Mouse (Mus musculus) limb, embryonic 15.5 days (tissue): Measurements from ENCODE around the gene Kank4. TPM values are rescaled to one million over a fixed set of nuclear protein-coding genes. Genes with fewer than 3 reads are reported as not detected.

Experiments used
- ATAC-seq: fragments of 200-750 bp; cut with Nextera tagmentation; 2 replicates; pipeline ENCODE4 v1.8.0; 2017; ENCODE audit warnings: low read depth, moderate TSS enrichment; ENCODE audit not compliant: insufficient number of reproducible peaks, low FRiP score, low TSS enrichment
- H3K27ac ChIP-seq: fragments of 300-500 bp; sonication (generic); 2 replicates; pipeline ENCODE4 v1.5.1; 2015; ENCODE audit warnings: moderate library complexity, mild to moderate bottlenecking, inconsistent platforms
- H3K27me3 ChIP-seq: fragments of 300-500 bp; sonication (generic); 2 replicates; pipeline ENCODE4 v1.6.1; 2015; ENCODE audit warnings: inconsistent platforms
- H3K36me3 ChIP-seq: fragments of 300-500 bp; sonication (generic); 2 replicates; pipeline ENCODE4 v1.6.1; 2015; ENCODE audit warnings: inconsistent platforms
- H3K4me1 ChIP-seq: fragments of 300-500 bp; sonication (generic); 2 replicates; pipeline ENCODE4 v1.6.1; 2015; ENCODE audit warnings: inconsistent platforms
- H3K4me2 ChIP-seq: fragments of 300-500 bp; sonication (generic); 2 replicates; pipeline ENCODE4 v1.6.1; 2015; ENCODE audit warnings: mild to moderate bottlenecking, inconsistent platforms
- H3K4me3 ChIP-seq: fragments of 300-500 bp; sonication (generic); 2 replicates; pipeline ENCODE4 v1.5.1; 2015; ENCODE audit warnings: mild to moderate bottlenecking, inconsistent platforms
- H3K9ac ChIP-seq: fragments of 300-500 bp; sonication (generic); 2 replicates; pipeline ENCODE4 v1.6.1; 2015; ENCODE audit warnings: inconsistent platforms
- H3K9me3 ChIP-seq: fragments of 300-500 bp; sonication (generic); 2 replicates; pipeline ENCODE4 v1.6.1; 2016; ENCODE audit warnings: inconsistent platforms
- WGBS: fragments of 180-500 bp; shearing (Covaris S2); methylation state at CpG from one replicate; pipeline ENCODE4 v1.1.7; 2015; 5-methylcytosine and 5-hydroxymethylcytosine counted together
- polyA plus RNA-seq: library from polyadenylated mRNA; unstranded; fragments of >200 nt; fragmentation: Nextera tagmentation; extraction: Ambion mirVana; gene quantifications from 2 replicates; pipeline ENCODE4 v1.2.1, GENCODE M21; 2015

Kank4 gene
- polyA plus RNA-seq, 1 experiment from 2014 or later = 1.9 TPM

DNA sequence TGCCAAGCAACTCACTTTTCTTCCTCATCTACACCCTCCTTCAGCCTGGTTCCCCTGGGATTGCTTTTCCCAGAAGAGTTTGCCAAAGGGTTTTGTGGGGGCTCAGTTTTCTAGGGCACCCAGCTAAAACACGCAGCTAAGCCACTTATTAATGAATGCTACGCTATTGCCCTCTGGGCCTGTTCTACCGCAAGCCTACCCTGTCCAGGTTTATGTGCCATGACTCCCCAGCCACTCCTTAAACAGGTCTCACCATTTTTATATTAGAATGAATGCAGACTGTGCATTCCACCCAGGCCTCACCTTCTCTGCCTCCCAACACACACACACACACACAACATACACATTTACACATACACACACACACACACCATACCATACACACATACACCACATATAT is 5.7 kb upstream of the Kank4 start:
- no peaks in the 10 kb centered on the region for H3K9me3 ChIP-seq
- no peak overlapping the region for H3K27ac ChIP-seq
- H3K36me3 ChIP-seq = no peaks in the 10 kb centered on the region
- WGBS = 45% methylated on average over 3 of the region's 3 CpGs
- no peak overlapping the region for H3K9ac ChIP-seq
- no peak overlapping the region for H3K4me3 ChIP-seq
- peaks cover 16% of the 10 kb centered on the region for H3K4me1 ChIP-seq
- no peaks in the 10 kb centered on the region for H3K27me3 ChIP-seq
- no peak overlapping the region for H3K4me2 ChIP-seq
- no peak for ATAC-seq

- no peaks in the 10 kb centered on the region for H3K36me3 ChIP-seq
- peaks cover 20% of the 10 kb centered on the region for H3K4me1 ChIP-seq
- no peaks in the 10 kb centered on the region for H3K27me3 ChIP-seq
- H3K9ac ChIP-seq = no peak overlapping the region
- H3K4me2 ChIP-seq = no peak overlapping the region
- 56% methylated on average over 3 of the region's 3 CpGs for WGBS
- no peak overlapping the region for H3K4me3 ChIP-seq
- no peak for ATAC-seq
- no peak overlapping the region for H3K27ac ChIP-seq
- no peaks in the 10 kb centered on the region for H3K9me3 ChIP-seq
Observed at GRCm38 (mm10) chr4:98822478-98822877, 5.1 kb upstream of the Kank4 start.

- H3K4me1 ChIP-seq = peaks cover 30% of the 10 kb centered on the region
- no peak overlapping the region for H3K9ac ChIP-seq
- 85% methylated on average over 10 of the region's 10 CpGs for WGBS
- no peak for ATAC-seq
- H3K4me2 ChIP-seq = no peak overlapping the region
- H3K9me3 ChIP-seq = no peaks in the 10 kb centered on the region
- no peaks in the 10 kb centered on the region for H3K27me3 ChIP-seq
- no peaks in the 10 kb centered on the region for H3K36me3 ChIP-seq
- H3K27ac ChIP-seq = no peak overlapping the region
- no peak overlapping the region for H3K4me3 ChIP-seq
Observed at GRCm38 (mm10) chr4:98819216-98819755, 1.9 kb upstream of the Kank4 start.

DNA sequence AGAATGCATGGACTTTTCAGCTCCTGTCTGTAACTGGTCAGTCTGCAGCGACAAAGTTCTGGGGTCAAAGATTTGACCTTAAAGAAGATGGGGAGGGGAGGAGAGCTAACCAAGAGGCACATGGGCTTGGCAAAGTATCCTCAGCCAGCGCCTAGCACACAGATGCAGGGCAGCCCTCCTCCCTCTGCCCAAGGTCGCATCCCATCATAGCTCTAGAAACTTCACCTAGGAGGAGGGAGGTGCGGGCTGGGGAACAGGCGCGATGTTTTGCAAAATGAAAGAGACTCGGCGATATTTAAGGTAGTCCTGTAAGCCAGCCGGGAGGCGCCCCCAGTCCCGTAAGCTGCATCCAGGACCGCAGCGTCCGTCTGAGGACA is 542 bp downstream of the Kank4 start:
- Histone ChIP-seq H3K9me3 (no peaks in the 10 kb centered on the region), H3K27me3 (no peaks in the 10 kb centered on the region), H3K4me3 (peak overlapping the region; percentile 77), H3K9ac (peak overlapping the region; percentile 58), H3K4me1 (peaks cover 27% of the 10 kb centered on the region), H3K27ac (peak overlapping the region; percentile 79), H3K4me2 (peak overlapping the region; percentile 91), H3K36me3 (no peaks in the 10 kb centered on the region)
- ATAC-seq = no peak
- WGBS = 1% methylated on average over 14 of the region's 14 CpGs

GRCm38 (mm10) chr4:98806306-98806705 is 11.0 kb downstream of the Kank4 start:
- H3K4me2 ChIP-seq = no peak overlapping the region
- no peaks in the 10 kb centered on the region for H3K9me3 ChIP-seq
- H3K27ac ChIP-seq = no peak overlapping the region

GRCm38 (mm10) chr4:98805291-98806048 is 11.9 kb downstream of the Kank4 start:
- Histone ChIP-seq H3K9me3 (no peaks in the 10 kb centered on the region), H3K27me3 (no peaks in the 10 kb centered on the region), H3K27ac (peak overlapping the region; percentile 63), H3K4me2 (no peak overlapping the region), H3K9ac (no peak overlapping the region), H3K4me3 (no peak overlapping the region), H3K36me3 (no peaks in the 10 kb centered on the region), H3K4me1 (peaks cover 40% of the 10 kb centered on the region)
- ATAC-seq = no peak
- 25% methylated on average over 12 of the region's 12 CpGs for WGBS

More at GRCm38 (mm10) chr4:98806306-98806705, 11.0 kb downstream of the Kank4 start:
- Histone ChIP-seq H3K9ac (no peak overlapping the region), H3K4me1 (peaks cover 37% of the 10 kb centered on the region), H3K4me3 (no peak overlapping the region), H3K27me3 (no peaks in the 10 kb centered on the region), H3K36me3 (no peaks in the 10 kb centered on the region)
- WGBS = 67% methylated on average over 9 of the region's 9 CpGs
- ATAC-seq = no peak

DNA sequence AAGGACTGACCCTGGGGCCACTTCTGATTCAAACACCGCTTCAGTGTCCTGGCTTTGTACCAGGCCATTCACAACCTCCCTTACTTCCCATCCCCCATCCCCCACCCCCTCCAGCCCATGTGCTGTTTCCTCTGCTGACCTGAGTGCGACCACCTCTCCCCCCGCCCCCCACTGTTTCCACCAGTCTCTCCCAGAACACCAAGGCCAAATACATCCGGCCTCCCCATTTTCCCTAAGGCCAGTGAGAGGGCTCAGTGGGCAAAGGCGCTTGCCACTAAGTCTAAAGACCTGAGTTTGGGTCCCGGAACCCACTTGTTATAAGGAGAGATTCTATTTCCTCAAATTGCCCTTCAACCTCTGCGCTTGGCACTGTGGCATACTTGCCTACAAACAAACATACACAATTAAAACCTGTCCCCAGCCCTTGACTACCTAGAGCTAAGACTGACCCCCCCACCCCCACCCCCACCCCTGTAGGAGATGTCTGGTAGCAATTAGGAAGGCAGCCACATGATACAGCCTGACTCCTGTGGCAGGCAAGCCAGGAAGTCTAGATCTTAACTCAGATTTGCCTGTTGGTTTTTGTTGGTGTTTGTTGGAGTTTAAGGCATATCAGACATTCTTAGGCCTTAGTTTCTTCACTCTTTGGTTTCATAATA is 12.7 kb downstream of the Kank4 start:
- no peak overlapping the region for H3K9ac ChIP-seq
- H3K4me3 ChIP-seq = no peak overlapping the region
- no peak overlapping the region for H3K4me2 ChIP-seq
- no peaks in the 10 kb centered on the region for H3K9me3 ChIP-seq
- H3K27me3 ChIP-seq = no peaks in the 10 kb centered on the region
- H3K36me3 ChIP-seq = no peaks in the 10 kb centered on the region
- no peak for ATAC-seq
- H3K27ac ChIP-seq = no peak overlapping the region
- H3K4me1 ChIP-seq = peaks cover 44% of the 10 kb centered on the region
- WGBS = 54% methylated on average over 7 of the region's 7 CpGs

GRCm38 (mm10) chr4:98801775-98802174 is 15.6 kb downstream of the Kank4 start:
- H3K9ac ChIP-seq = no peak overlapping the region
- ATAC-seq = no peak
- no peaks in the 10 kb centered on the region for H3K27me3 ChIP-seq
- WGBS = 78% methylated on average over 11 of the region's 11 CpGs
- no peaks in the 10 kb centered on the region for H3K9me3 ChIP-seq
- H3K27ac ChIP-seq = 0 out of 2 replicates have a peak overlapping the region, but pooled peaks have one; percentile 17
- H3K4me3 ChIP-seq = no peak overlapping the region
- peaks cover 52% of the 10 kb centered on the region for H3K4me1 ChIP-seq
- H3K4me2 ChIP-seq = no peak overlapping the region
- no peaks in the 10 kb centered on the region for H3K36me3 ChIP-seq

DNA sequence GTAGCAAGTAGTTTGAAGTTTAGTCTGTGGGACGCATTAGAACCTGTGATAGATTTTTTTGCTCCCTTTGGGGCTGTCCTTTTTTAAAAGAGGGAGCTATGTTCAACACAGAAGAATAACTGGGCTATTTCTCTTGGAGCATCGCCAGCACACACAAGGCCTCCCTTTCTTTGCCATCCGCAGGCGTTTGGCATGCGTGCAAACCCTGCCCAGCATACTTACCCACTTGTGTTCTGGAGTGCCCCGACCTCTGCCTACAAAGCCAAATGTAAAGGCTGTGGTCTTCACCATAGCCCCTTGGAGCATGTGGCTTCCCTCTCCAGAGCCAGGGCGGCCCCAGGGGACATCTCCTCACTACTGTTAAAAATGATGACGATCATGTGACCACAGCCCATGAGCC is 16.5 kb downstream of the Kank4 start:
- no peak overlapping the region for H3K27ac ChIP-seq
- H3K4me2 ChIP-seq = no peak overlapping the region
- ATAC-seq = no peak
- no peaks in the 10 kb centered on the region for H3K27me3 ChIP-seq
- H3K9me3 ChIP-seq = no peaks in the 10 kb centered on the region
- peaks cover 57% of the 10 kb centered on the region for H3K4me1 ChIP-seq
- H3K9ac ChIP-seq = no peak overlapping the region
- 57% methylated on average over 8 of the region's 8 CpGs for WGBS
- no peaks in the 10 kb centered on the region for H3K36me3 ChIP-seq
- no peak overlapping the region for H3K4me3 ChIP-seq

DNA sequence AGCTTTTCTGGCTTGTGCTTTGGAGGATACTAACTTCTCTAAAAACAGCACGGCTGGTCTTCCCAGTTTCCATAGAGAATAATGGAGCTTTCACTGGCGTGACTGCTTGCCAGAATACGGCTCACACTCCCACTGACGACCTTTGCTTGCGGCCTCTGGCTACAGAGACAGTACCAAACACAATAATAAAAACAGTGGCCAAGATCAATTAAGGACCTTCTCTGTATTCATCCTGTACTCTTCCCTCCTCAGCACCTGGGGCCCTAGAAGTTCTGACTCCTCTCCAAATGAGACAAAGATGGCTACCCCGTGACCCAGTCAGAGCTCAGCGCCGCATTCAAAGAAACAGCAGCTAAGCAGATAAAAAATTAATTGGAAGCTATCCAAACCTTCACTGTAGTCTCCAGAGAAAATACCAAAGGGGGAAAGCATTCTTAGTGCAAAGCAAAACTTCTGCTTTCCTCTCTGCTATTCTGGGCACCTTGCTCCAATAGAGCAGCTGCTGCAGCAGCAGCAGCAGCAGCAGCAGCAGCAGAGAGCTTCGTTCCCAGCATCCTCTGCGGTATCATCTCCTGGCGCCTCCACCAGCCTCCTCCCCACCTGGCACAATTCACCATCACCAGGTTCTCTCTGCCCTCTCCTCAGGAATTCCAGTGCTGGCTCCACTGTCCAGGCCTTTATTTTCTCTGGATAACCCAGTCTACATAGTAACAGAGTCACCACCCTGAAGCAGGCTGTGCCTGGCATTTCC is 20.6 kb downstream of the Kank4 start:
- no peak overlapping the region for H3K4me2 ChIP-seq
- no peak overlapping the region for H3K9ac ChIP-seq
- H3K4me3 ChIP-seq = no peak overlapping the region
- no peaks in the 10 kb centered on the region for H3K9me3 ChIP-seq
- H3K27ac ChIP-seq = peak overlapping the region; percentile 51
- H3K4me1 ChIP-seq = peaks cover 42% of the 10 kb centered on the region
- no peaks in the 10 kb centered on the region for H3K36me3 ChIP-seq
- 43% methylated on average over 11 of the region's 11 CpGs for WGBS
- no peaks in the 10 kb centered on the region for H3K27me3 ChIP-seq
- ATAC-seq = no peak

GRCm38 (mm10) chr4:98795241-98795640 is 22.1 kb downstream of the Kank4 start:
- Histone ChIP-seq H3K27me3 (no peaks in the 10 kb centered on the region), H3K4me3 (no peak overlapping the region), H3K36me3 (no peaks in the 10 kb centered on the region), H3K27ac (no peak overlapping the region), H3K4me1 (peaks cover 29% of the 10 kb centered on the region), H3K4me2 (no peak overlapping the region), H3K9me3 (no peaks in the 10 kb centered on the region), H3K9ac (no peak overlapping the region)
- ATAC-seq = no peak
- WGBS = 74% methylated on average over 2 of the region's 2 CpGs

- no peaks in the 10 kb centered on the region for H3K36me3 ChIP-seq
- H3K9me3 ChIP-seq = no peaks in the 10 kb centered on the region
- WGBS = 89% methylated on average over 9 of the region's 9 CpGs
- no peak for ATAC-seq
- H3K27me3 ChIP-seq = no peaks in the 10 kb centered on the region
- H3K4me2 ChIP-seq = no peak overlapping the region
- no peak overlapping the region for H3K4me3 ChIP-seq
- H3K4me1 ChIP-seq = peaks cover 44% of the 10 kb centered on the region
- no peak overlapping the region for H3K27ac ChIP-seq
- no peak overlapping the region for H3K9ac ChIP-seq
Observed at GRCm38 (mm10) chr4:98793486-98793885, 23.9 kb downstream of the Kank4 start.
